Mouse (Mus musculus) heart, adult 2 months (tissue): ENCODE data around the gene Gnaq. TPM values are rescaled to one million over a fixed set of nuclear protein-coding genes. Genes with fewer than 3 reads are reported as not detected.

Experiments used
- DNase-seq, 2 experiments: peaks; one replicate each; pipeline ENCODE4 v3.0.0; 2021
- H3K27ac ChIP-seq: fragments of 200-600 bp; 2 replicates; pipeline ENCODE4 v1.8.1; 2022
- H3K27me3 ChIP-seq: fragments of 200-500 bp; 2 replicates; pipeline ENCODE4 v1.6.1; 2012; ENCODE audit warnings: mild to moderate bottlenecking, low read length, inconsistent platforms, mixed read lengths; ENCODE audit not compliant: control insufficient read depth, insufficient read depth
- H3K36me3 ChIP-seq: fragments of 200-500 bp; 2 replicates; pipeline ENCODE4 v1.6.1; 2012; ENCODE audit warnings: low read length, inconsistent platforms; ENCODE audit not compliant: control insufficient read depth, insufficient read depth
- H3K4me1 ChIP-seq: fragments of 200-500 bp; 2 replicates; pipeline ENCODE4 v1.6.1; 2011; ENCODE audit warnings: low read length; ENCODE audit not compliant: control insufficient read depth, insufficient read depth
- H3K4me3 ChIP-seq: fragments of 200-600 bp; 2 replicates; pipeline ENCODE4 v1.8.1; 2022
- H3K79me2 ChIP-seq: fragments of 200-500 bp; replicated peaks from 2 replicates; pipeline ENCODE4 v1.6.1; 2012; ENCODE audit warnings: mild to moderate bottlenecking, inconsistent platforms, low read length, moderate library complexity, mixed read lengths; ENCODE audit not compliant: control insufficient read depth, insufficient read depth
- H3K9ac ChIP-seq: fragments of 200-500 bp; 2 replicates; pipeline ENCODE4 v1.6.1; 2012; ENCODE audit warnings: low read depth, mild to moderate bottlenecking, control low read depth, inconsistent platforms, low read length, mixed read lengths
- CTCF ChIP-seq: fragments of 200-600 bp; IDR thresholded peaks from 2 replicates; pipeline ENCODE4 v1.8.1; 2022; ENCODE audit warnings: antibody characterized with exemption, mild to moderate bottlenecking, moderate library complexity
- EP300 ChIP-seq: fragments of 200-500 bp; IDR thresholded peaks from 2 replicates; pipeline ENCODE4 v1.6.1; 2011; ENCODE audit warnings: low read depth, low read length, control low read depth; ENCODE audit not compliant: insufficient read depth
- POLR2A ChIP-seq: fragments of 200-500 bp; IDR thresholded peaks from 2 replicates; pipeline ENCODE4 v1.6.1; 2011; ENCODE audit warnings: mild to moderate bottlenecking, low read depth, low read length, control low read depth; ENCODE audit not compliant: insufficient read depth
- WGBS: fragments of 180-500 bp; shearing (Covaris S2); methylation state at CpG from one replicate; pipeline ENCODE4 v1.1.7; 2018; 5-methylcytosine and 5-hydroxymethylcytosine counted together
- intact Hi-C: fragments of 180-260 bp; cut with DNase I; formaldehyde crosslinking; loops from one replicate; pipeline ENCODE4 v1.15.1; 2025
- polyA plus RNA-seq: library from polyadenylated mRNA; depleted of rRNA; stranded (reverse); fragments of >200 nt; gene quantifications from 2 replicates; pipeline ENCODE4 v1.2.3, GENCODE M21; 2012
- total RNA-seq, 2 experiments: library from RNA; stranded (reverse); gene quantifications; 2 replicates each; pipeline ENCODE4 v1.2.3; 2021

The Gnaq gene
- total and polyA plus RNA-seq, 3 experiments, result 8.4 to 23.4 (median 23.1) TPM

DNA sequence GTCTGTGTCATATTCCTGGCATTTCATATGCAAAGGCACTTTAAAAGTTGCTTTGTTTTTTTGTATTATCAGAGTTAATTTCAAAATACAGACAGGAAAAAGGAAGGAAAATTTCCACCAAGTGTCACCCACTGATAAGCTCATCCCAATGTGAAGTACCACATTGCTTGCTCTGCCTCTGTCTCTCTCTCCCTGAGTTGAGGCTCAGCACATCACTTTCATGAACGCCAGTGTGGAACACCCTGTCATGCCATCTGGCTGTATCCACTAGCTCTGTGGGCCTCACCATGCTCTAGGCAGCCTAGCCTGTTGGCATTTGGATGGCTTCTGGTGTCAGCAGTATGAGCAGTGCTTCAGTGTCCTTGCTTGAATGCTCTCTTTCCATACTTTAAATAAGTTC is 122.2 kb downstream of the Gnaq start:
- Histone ChIP-seq H3K27ac (no peak overlapping the region), H3K4me3 (no peak overlapping the region), H3K36me3 (peaks cover 19% of the 10 kb centered on the region), H3K9ac (no peak overlapping the region), H3K27me3 (no peaks in the 10 kb centered on the region), H3K79me2 (peaks cover 2% of the 10 kb centered on the region), H3K4me1 (peaks cover 24% of the 10 kb centered on the region)
- no peak for TF ChIP-seq CTCF
- TF ChIP-seq EP300, result no peak
- TF ChIP-seq POLR2A, result no peak
- no peak for DNase-seq
- WGBS, result 31% methylated on average over 1 of the region's 1 CpGs
- intact Hi-C loops, result no loop called here

DNA sequence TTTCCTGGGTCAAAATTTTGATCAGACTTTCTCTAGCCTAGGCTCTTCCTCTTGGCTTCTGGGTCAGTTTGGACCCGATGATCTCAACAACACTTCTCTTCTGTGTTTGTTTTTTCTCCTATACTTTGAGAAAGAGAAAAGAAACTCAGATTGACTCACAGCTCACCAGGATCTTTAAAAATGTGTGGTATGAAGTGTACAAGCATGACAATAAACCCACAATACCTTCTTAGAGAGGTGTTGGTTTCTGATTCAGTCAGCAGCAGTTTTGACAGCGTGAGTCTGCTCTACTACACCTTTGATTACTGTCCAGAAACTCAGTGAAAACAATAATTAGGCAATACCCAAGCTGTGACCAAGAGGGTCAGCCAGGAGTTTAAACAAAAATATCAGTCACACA is 122.7 kb downstream of the Gnaq start:
- Histone ChIP-seq H3K36me3 (peaks cover 19% of the 10 kb centered on the region), H3K4me1 (peaks cover 24% of the 10 kb centered on the region), H3K4me3 (no peak overlapping the region), H3K79me2 (peaks cover 2% of the 10 kb centered on the region), H3K9ac (no peak overlapping the region), H3K27me3 (no peaks in the 10 kb centered on the region), H3K27ac (no peak overlapping the region)
- TF ChIP-seq EP300, result no peak
- TF ChIP-seq CTCF, result no peak
- no peak for TF ChIP-seq POLR2A
- intact Hi-C loops, result no loop called here
- 58% methylated on average over 2 of the region's 2 CpGs for WGBS
- DNase-seq, result no peak

DNA sequence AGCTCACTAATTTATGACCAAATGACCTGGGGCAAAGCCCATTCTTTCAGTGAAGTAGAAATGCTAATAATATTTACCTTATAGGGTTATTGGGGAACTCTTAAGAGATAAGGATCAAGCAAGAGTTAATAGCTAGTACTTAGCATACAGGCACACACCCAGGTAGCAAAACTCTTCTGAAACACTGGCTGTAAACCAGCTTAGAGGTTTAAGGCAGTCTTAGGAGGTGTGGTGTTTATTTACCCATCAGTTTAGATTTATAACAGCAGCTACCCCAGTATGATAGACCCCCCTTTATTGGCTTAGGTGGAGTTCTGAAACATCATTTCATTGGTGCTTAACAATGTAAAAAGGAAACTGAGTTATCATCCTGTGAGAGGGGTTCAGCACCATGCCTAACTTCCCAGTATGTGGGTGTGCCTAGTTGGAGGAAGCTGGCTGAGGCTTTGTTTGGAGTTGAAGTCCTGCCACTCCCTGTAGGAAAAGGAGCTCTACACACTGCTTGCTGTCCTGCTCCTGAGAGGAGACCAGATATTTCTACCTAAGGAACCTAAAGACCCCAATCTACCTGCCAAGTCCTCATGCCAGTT is 126.2 kb downstream of the Gnaq start:
- H3K27me3 ChIP-seq, result no peaks in the 10 kb centered on the region
- TF ChIP-seq CTCF, result no peak
- 0 out of 2 replicates have a peak, but pooled peaks have one; percentile 51 for TF ChIP-seq EP300
- H3K4me3 ChIP-seq, result no peak overlapping the region
- peak in 1 of 2 experiments; percentile 44 for DNase-seq
- H3K79me2 ChIP-seq, result peaks cover 2% of the 10 kb centered on the region
- intact Hi-C loops, result no loop called here
- no peak overlapping the region for H3K9ac ChIP-seq
- peaks cover 27% of the 10 kb centered on the region for H3K4me1 ChIP-seq
- H3K27ac ChIP-seq, result peak overlapping the region; percentile 4; the same call in 1 of the 2 replicates
- peaks cover 14% of the 10 kb centered on the region for H3K36me3 ChIP-seq

DNA sequence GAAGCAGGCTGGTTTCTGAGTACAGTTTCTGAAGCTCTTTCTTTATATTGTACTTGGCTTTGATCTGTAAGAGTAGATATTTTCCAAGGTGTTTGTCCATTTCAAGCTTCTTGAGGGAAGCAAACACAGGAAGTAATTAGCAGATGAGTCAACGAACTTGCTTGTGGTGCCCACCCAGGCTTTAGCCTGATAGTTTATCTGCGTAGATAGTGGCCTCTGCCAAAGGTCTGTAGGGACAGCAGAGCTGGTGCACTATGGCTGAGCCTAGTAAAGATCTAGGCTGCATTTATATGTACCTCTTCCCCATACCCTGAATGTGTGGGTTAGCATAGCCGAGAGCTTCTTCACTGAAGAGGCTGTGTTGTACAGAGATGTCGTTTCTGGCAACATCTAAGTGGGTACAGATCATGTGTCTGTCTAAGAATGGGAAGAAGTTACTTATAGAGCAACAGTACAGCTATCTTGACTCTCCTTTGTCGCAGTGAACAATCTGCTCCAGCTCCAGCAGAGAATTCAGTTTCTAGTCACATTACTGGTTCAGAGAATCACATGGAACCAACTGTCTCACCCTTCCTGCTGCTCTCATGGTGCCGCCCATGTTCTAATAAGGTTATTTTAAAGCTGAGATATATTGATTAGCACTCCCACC is 127.3 kb downstream of the Gnaq start:
- Histone ChIP-seq H3K4me3 (no peak overlapping the region), H3K27ac (peak overlapping the region; percentile 4; the same call in 1 of the 2 replicates), H3K36me3 (peaks cover 12% of the 10 kb centered on the region), H3K27me3 (no peaks in the 10 kb centered on the region), H3K79me2 (peaks cover 2% of the 10 kb centered on the region), H3K9ac (no peak overlapping the region), H3K4me1 (peaks cover 24% of the 10 kb centered on the region)
- intact Hi-C loops, result loop anchor here (5.0 kb wide), 2 partner anchors 38 to 128 kb away; partner anchors contain the start of gene Gnaq
- TF ChIP-seq CTCF, result no peak
- TF ChIP-seq POLR2A, result no peak
- TF ChIP-seq EP300, result no peak
- WGBS, result 68% methylated on average over 6 of the region's 6 CpGs
- DNase-seq, result no peak

DNA sequence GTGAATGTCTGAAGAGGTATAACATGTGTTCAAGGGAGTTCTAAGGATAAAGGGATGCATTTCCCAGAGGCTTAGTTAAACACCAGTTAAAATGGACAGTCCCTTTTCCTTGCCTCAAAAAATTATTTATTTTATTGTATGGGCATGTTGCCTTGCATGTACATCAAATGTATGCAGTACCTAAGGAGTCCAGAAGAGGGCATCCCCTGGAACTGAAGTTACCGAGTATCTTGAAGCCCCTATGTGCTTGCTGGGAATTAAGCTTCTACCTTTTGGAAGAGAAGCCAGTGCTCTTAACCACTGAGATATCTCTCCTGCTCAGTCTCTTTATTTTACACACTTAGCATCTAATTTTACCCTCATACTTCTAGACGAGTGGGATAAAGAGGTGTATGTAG is 127.8 kb downstream of the Gnaq start:
- TF ChIP-seq POLR2A, result no peak
- peak; percentile 58 for TF ChIP-seq CTCF
- TF ChIP-seq EP300, result no peak
- intact Hi-C loops, result loop anchor here (5.0 kb wide), 2 partner anchors 38 to 128 kb away; partner anchors contain the start of gene Gnaq
- WGBS, result 72% methylated on average over 2 of the region's 2 CpGs

DNA sequence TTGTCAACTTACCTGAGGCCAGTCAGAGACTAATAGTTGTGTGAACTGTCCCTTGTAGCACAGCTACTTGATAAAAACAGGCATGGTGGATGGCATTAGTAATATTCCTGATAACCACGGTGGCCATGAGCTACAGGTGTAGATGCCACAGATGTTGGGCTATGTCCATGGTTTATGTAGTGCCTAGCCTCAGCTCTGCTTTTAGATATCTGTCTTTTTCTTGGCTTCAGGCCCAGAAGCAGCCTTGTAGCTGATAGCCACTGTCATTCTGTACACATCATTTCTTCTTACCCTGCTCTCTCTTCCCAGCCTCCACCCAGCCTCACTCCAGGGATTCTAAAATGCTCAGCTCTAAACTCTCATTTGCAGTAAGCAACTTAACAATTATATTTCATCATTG is 128.3 kb downstream of the Gnaq start:
- H3K4me3 ChIP-seq, result no peak overlapping the region
- no peaks in the 10 kb centered on the region for H3K27me3 ChIP-seq
- no peak for DNase-seq
- H3K36me3 ChIP-seq, result peaks cover 9% of the 10 kb centered on the region
- no peak overlapping the region for H3K27ac ChIP-seq
- TF ChIP-seq POLR2A (no peak), EP300 (no peak), CTCF (no peak)
- H3K4me1 ChIP-seq, result peaks cover 23% of the 10 kb centered on the region
- intact Hi-C loops, result loop anchor here (5.0 kb wide), 2 partner anchors 39 to 129 kb away; partner anchors contain the start of gene Gnaq
- no peak overlapping the region for H3K9ac ChIP-seq
- H3K79me2 ChIP-seq, result no peaks in the 10 kb centered on the region; the same call in 1 of the 2 replicates
- 21% methylated on average over 1 of the region's 1 CpGs for WGBS

More for the DNA sequence above, 127.8 kb downstream of the Gnaq start:
- Histone ChIP-seq H3K36me3 (peaks cover 9% of the 10 kb centered on the region), H3K27ac (no peak overlapping the region; the same call in 1 of the 2 replicates), H3K4me1 (peaks cover 23% of the 10 kb centered on the region), H3K79me2 (no peaks in the 10 kb centered on the region; the same call in none of the 2 replicates), H3K4me3 (no peak overlapping the region), H3K27me3 (no peaks in the 10 kb centered on the region), H3K9ac (no peak overlapping the region)
- no peak for DNase-seq
